Mouse (Mus musculus) neutrophil, adult 5-6 weeks (primary cell): Measurements from ENCODE around the gene Rps29. TPM values are rescaled to one million over a fixed set of nuclear protein-coding genes. Genes with fewer than 3 reads are reported as not detected.
"Not testable (repeated sequence)": the region's sequence is repeated elsewhere in the genome, so short reads cannot be mapped to it uniquely, and the experiment has no call there.

Source experiments
- ATAC-seq: fragments of 151-379, 151-347 bp; 2 replicates; pipeline ENCODE4 v1.8.0; 2017; ENCODE audit warnings: mild to moderate bottlenecking, moderate TSS enrichment; ENCODE audit not compliant: insufficient number of reproducible peaks, poor library complexity, low FRiP score, severe bottlenecking; ENCODE audit errors: extremely low read depth
- total RNA-seq: library from RNA; stranded (forward); fragments of 200-1000 nt; gene quantifications from 2 replicates; pipeline ENCODE4 v1.2.3, GENCODE M21; 2017

Rps29 gene
- total RNA-seq, 1 experiment from 2014 or later = 1,263 TPM

- ATAC-seq = peak; percentile 94
Measured at GRCm38 (mm10) chr12:69183583-69184308, 24.8 kb upstream of the Rps29 start, which contains the start of the genes Rpl36al and Mgat2. TSS of gene Rpl36al (minus strand) at chr12:69184083. TSS of gene Mgat2 (plus strand) at chr12:69184157.

DNA sequence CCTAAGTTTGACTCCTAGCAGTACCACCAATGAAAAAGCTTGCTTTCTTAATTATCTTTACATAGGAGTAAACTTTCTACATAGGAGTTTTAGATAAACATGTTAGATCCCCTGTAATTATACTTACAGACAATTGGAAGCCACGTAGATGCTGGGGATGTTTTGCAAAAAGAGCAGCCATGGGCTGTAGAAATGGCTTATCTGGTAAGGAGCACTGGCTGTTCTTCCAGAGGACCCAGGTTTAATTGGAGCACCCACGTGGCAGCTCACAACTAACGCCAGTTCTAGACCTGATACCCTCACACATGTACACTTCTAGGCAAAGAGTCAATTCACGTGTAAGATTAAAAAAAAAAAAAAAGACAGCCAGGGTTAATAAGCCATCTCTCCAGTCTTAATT is 22.8 kb upstream of the Rps29 start:
- no peak for ATAC-seq

DNA sequence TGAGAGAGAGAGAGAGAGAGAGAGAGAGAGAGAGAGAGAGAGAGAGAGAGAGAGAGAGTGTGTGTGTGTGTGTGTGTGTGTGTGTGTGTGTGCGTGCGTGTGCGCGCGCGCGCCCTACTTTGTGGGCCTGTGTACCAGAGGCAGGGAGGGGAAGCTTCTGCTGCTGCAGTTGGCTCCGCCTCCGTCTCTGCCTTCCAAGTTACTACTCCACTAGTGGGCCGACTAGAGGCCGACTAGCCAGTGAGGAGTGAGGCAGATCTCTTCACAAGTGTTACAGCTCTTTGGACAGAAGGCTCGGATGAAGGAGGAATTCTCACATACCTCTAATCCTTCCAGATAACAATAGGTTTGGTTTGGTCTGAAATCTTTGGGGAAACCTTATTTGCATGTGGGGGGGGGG is 20.4 kb upstream of the Rps29 start:
- no peak for ATAC-seq

DNA sequence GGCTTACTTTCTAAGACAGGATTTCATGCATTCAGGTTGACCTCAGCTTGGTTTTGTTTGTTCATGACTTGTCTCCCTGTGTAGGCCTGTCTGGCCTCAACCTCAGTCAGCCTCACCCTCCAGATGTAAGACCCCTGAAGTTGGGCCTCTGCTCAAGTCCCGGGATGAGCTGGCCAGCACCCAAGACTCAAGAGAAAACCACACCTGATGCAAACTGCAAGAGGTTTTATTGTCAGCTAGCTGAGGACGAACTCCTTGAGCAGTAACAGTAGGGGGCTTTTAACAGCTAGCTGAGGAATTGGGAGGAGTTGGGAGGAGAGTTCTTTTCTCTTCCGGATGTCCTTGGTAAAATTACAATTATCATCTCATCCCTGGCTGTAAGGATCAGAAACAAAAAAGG is 18.5 kb upstream of the Rps29 start:
- no peak for ATAC-seq

GRCm38 (mm10) chr12:69175975-69176374 is 17.0 kb upstream of the Rps29 start:
- ATAC-seq = no peak

GRCm38 (mm10) chr12:69171307-69171706 is 12.3 kb upstream of the Rps29 start:
- no peak for ATAC-seq

- peak; percentile 95 for ATAC-seq
Measured at GRCm38 (mm10) chr12:69168461-69169106, 9.6 kb upstream of the Rps29 start, which contains the start of gene Lrr1. TSS of gene Lrr1 (plus strand) at chr12:69168814.

- no peak; the same call in 1 of the 2 replicates for ATAC-seq
Measured at GRCm38 (mm10) chr12:69167656-69168460, 8.9 kb upstream of the Rps29 start.

- not testable (repeated sequence) for ATAC-seq
Measured at GRCm38 (mm10) chr12:69166861-69167581, 8.0 kb upstream of the Rps29 start.

DNA sequence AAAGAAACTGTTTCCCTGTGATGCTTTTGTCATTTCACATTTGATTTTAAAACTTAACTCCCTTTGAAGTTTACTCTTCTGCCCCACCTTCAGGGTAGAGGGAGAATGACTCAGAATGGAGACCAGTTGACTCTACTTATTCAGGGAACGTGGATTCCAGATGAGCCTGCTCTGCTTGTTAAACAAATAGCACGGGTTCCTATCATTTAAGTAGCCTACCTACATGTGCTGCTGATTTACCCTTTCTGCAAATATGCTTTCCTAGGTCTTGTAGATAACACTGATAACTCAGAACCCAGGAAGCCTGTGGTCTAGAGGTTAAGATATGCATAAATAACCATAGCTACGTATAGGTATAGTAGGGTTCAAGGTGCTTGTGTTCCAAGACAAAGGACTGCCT is 5.9 kb upstream of the Rps29 start:
- no peak for ATAC-seq

GRCm38 (mm10) chr12:69163586-69163985 is 4.6 kb upstream of the Rps29 start:
- ATAC-seq = not testable (repeated sequence)

GRCm38 (mm10) chr12:69160677-69161076 is 1.7 kb upstream of the Rps29 start:
- not testable (repeated sequence) for ATAC-seq

GRCm38 (mm10) chr12:69159578-69159940 is 573 bp upstream of the Rps29 start:
- peak; percentile 59 for ATAC-seq

- no peak for ATAC-seq
Measured at GRCm38 (mm10) chr12:69158366-69158764, 621 bp downstream of the Rps29 start.

DNA sequence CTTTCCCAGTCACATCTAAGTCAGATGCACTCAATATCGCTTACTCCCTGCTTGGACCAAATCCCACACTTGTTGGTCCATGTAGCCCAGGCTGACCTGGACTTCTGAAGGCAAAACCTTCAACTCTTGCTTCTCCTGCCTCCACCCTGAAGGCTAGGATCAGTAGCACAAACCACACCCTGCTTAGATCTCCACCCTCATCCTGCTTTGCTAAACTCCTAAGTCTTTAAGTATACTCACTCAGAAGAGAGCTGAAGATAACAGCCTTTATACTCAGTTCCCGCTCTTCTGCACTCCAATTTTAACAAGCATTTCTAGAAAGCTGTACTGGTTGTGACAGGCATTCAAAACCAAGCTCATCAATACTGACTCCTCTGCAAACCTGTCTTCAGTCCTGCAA is 1.9 kb downstream of the Rps29 start:
- ATAC-seq = no peak

GRCm38 (mm10) chr12:69156436-69156835 is 2.5 kb downstream of the Rps29 start:
- no peak for ATAC-seq

GRCm38 (mm10) chr12:69155923-69156322 is 3.1 kb downstream of the Rps29 start:
- ATAC-seq = no peak

DNA sequence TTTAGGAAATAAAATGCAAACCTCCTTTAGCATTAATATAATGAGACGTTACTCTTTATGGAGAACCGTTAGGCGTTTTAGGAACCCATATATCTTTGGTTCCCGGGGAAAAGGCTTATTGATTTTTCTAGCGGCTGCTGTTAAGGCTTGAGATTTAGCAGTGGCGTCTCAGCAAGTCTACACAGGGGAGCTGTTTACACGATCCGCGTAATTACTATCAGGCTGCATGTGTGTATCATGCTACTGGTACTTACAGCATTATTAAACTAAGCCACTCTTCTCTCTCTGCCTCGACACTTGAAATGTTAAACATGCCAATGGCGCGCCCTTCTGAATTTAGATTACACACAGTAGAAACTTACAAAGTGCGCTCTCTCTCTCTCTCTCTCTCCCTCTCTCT is 8.9 kb downstream of the Rps29 start:
- no peak for ATAC-seq

DNA sequence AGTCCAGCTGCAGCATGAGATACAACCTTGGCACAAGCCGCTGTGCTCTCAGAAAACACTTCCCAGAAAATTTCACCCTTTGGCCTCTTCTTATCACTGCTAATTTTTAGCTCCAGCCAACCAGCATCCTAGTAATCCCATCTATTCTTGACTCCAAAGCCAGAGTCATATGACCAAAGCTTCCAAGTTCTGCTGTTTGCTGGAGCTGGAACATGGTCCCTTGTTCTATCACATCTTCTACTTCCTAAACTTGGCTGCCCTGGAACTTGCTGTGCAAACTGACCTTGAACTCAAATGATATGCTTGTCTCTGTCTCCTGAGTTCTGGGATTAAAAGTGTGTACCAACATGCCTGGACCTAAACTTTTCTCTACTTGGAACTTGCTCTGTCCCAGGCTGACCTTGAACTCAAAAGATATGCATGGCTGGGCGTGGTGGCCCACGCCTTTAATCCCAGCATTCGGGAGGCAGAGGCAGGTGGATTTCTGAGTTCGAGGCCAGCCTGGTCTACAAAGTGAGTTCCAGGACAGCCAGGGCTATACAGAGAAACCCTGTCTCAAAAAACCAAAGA is 11.7 kb downstream of the Rps29 start:
- ATAC-seq = no peak
